Mouse (Mus musculus) embryonic facial prominence, embryonic 13.5 days (tissue): ENCODE results near the gene Evi5. TPM values are rescaled to one million over a fixed set of nuclear protein-coding genes. Genes with fewer than 3 reads are reported as not detected.

Source experiments
- ATAC-seq: fragments of 200-750 bp; cut with Nextera tagmentation; 2 replicates; pipeline ENCODE4 v1.8.0; 2017; ENCODE audit warnings: low read depth; ENCODE audit not compliant: insufficient number of reproducible peaks, insufficient read depth, low FRiP score, low TSS enrichment
- H3K27ac ChIP-seq: fragments of 300-500 bp; sonication (generic); 2 replicates; pipeline ENCODE4 v1.5.1; 2015; ENCODE audit warnings: moderate library complexity, mild to moderate bottlenecking, inconsistent platforms
- H3K27me3 ChIP-seq: fragments of 300-500 bp; sonication (generic); 2 replicates; pipeline ENCODE4 v1.6.1; 2015; ENCODE audit warnings: mild to moderate bottlenecking, inconsistent platforms
- H3K36me3 ChIP-seq: fragments of 300-500 bp; sonication (generic); 2 replicates; pipeline ENCODE4 v1.6.1; 2015; ENCODE audit warnings: mild to moderate bottlenecking, inconsistent platforms
- H3K4me1 ChIP-seq: fragments of 300-500 bp; sonication (generic); 2 replicates; pipeline ENCODE4 v1.6.1; 2015; ENCODE audit warnings: inconsistent platforms
- H3K4me2 ChIP-seq: fragments of 300-500 bp; sonication (generic); 2 replicates; pipeline ENCODE4 v1.6.1; 2015; ENCODE audit warnings: moderate library complexity, mild to moderate bottlenecking, inconsistent platforms
- H3K4me3 ChIP-seq: fragments of 300-500 bp; sonication (generic); 2 replicates; pipeline ENCODE4 v1.5.1; 2015; ENCODE audit warnings: mild to moderate bottlenecking, inconsistent platforms
- H3K9ac ChIP-seq: fragments of 300-500 bp; sonication (generic); 2 replicates; pipeline ENCODE4 v1.6.1; 2015; ENCODE audit warnings: mild to moderate bottlenecking, inconsistent platforms
- H3K9me3 ChIP-seq: fragments of 300-500 bp; sonication (generic); 2 replicates; pipeline ENCODE4 v1.6.1; 2016; ENCODE audit warnings: inconsistent platforms
- WGBS: fragments of 180-500 bp; shearing (Covaris S2); methylation state at CpG from one replicate; pipeline ENCODE4 v1.1.7; 2015; ENCODE audit warnings: mixed read lengths; 5-methylcytosine and 5-hydroxymethylcytosine counted together
- polyA plus RNA-seq: library from polyadenylated mRNA; unstranded; fragments of >200 nt; fragmentation: Nextera tagmentation; extraction: Ambion mirVana; gene quantifications from 2 replicates; pipeline ENCODE4 v1.2.1, GENCODE M21; 2015

Evi5 gene
- polyA plus RNA-seq, 1 experiment from 2014 or later: 80.9 TPM

- WGBS: 88% methylated on average over 1 of the region's 1 CpGs
- ATAC-seq: no peak
Measured at GRCm38 (mm10) chr5:107768224-107768623, 106.7 kb downstream of the Evi5 start.

GRCm38 (mm10) chr5:107765946-107766345, 109.0 kb downstream of the Evi5 start:
- no peaks in the 10 kb centered on the region for H3K4me1 ChIP-seq
- no peak overlapping the region for H3K9ac ChIP-seq
- no peak for ATAC-seq
- H3K9me3 ChIP-seq: 0 out of 2 replicates have a peak, but pooled peaks cover 4% of the 10 kb centered on the region
- peaks cover 12% of the 10 kb centered on the region for H3K36me3 ChIP-seq
- H3K27me3 ChIP-seq: no peaks in the 10 kb centered on the region
- no peak overlapping the region for H3K4me2 ChIP-seq
- 94% methylated on average over 4 of the region's 4 CpGs for WGBS
- H3K4me3 ChIP-seq: no peak overlapping the region
- no peak overlapping the region for H3K27ac ChIP-seq

More at GRCm38 (mm10) chr5:107768224-107768623, 106.7 kb downstream of the Evi5 start:
- Histone ChIP-seq H3K9me3 (0 out of 2 replicates have a peak, but pooled peaks cover 4% of the 10 kb centered on the region), H3K4me3 (no peak overlapping the region), H3K27ac (no peak overlapping the region), H3K27me3 (no peaks in the 10 kb centered on the region), H3K4me1 (no peaks in the 10 kb centered on the region), H3K9ac (no peak overlapping the region), H3K36me3 (peaks cover 10% of the 10 kb centered on the region), H3K4me2 (no peak overlapping the region)

DNA sequence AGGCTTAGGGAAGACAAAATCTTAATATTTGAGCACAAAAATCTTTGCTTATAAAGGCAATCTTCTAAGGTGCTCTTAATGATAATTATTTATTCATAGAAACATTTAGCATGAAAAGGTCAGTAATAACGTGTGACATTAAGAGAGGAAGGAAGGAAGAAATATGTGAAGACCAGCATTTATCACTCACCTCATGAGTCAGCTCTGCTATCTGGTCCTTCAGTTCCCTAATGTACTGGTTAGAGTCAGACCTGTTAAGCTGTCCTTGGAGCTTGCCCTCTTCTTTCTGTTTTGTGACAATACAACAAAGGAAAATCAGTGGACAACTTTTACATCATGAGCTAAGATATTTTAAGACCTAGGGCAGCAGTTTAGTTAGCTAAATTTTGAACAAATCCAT, 110.4 kb downstream of the Evi5 start:
- Histone ChIP-seq H3K27me3 (no peaks in the 10 kb centered on the region), H3K4me1 (no peaks in the 10 kb centered on the region), H3K36me3 (peaks cover 15% of the 10 kb centered on the region), H3K9ac (no peak overlapping the region), H3K4me2 (no peak overlapping the region), H3K27ac (no peak overlapping the region), H3K9me3 (0 out of 2 replicates have a peak, but pooled peaks cover 4% of the 10 kb centered on the region), H3K4me3 (no peak overlapping the region)
- ATAC-seq: no peak
- WGBS: 82% methylated on average over 1 of the region's 1 CpGs

DNA sequence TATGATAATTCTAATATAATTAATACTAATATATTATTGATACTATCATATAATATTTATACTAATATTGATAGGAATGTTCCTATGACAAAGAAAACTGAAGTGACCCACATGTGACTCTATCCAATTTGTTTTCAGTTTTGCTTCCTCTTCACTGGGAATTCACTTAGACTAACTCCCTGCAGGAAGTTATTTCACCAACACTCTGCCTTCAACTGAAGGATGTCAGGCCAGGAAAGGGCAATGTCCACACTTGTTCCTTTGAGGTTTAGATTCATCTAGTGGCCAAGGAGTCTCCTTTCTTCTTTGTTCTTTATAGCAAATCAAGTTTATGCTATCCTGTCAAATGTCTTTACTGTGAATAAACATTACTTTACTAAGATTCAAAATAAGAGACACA, 111.2 kb downstream of the Evi5 start:
- no peaks in the 10 kb centered on the region for H3K27me3 ChIP-seq
- no peak for ATAC-seq
- 0 out of 2 replicates have a peak, but pooled peaks cover 4% of the 10 kb centered on the region for H3K9me3 ChIP-seq
- no peak overlapping the region for H3K27ac ChIP-seq
- no peak overlapping the region for H3K4me2 ChIP-seq
- H3K4me3 ChIP-seq: no peak overlapping the region
- no peak overlapping the region for H3K9ac ChIP-seq
- peaks cover 19% of the 10 kb centered on the region for H3K36me3 ChIP-seq
- no peaks in the 10 kb centered on the region for H3K4me1 ChIP-seq

GRCm38 (mm10) chr5:107759121-107759520, 115.8 kb downstream of the Evi5 start:
- no peak overlapping the region for H3K4me3 ChIP-seq
- no peaks in the 10 kb centered on the region for H3K9me3 ChIP-seq
- WGBS: 58% methylated on average over 5 of the region's 5 CpGs
- no peak for ATAC-seq
- H3K4me1 ChIP-seq: no peaks in the 10 kb centered on the region
- H3K27ac ChIP-seq: no peak overlapping the region
- H3K27me3 ChIP-seq: no peaks in the 10 kb centered on the region
- no peak overlapping the region for H3K4me2 ChIP-seq
- peaks cover 17% of the 10 kb centered on the region; the same call in 1 of the 2 replicates for H3K36me3 ChIP-seq
- no peak overlapping the region for H3K9ac ChIP-seq

DNA sequence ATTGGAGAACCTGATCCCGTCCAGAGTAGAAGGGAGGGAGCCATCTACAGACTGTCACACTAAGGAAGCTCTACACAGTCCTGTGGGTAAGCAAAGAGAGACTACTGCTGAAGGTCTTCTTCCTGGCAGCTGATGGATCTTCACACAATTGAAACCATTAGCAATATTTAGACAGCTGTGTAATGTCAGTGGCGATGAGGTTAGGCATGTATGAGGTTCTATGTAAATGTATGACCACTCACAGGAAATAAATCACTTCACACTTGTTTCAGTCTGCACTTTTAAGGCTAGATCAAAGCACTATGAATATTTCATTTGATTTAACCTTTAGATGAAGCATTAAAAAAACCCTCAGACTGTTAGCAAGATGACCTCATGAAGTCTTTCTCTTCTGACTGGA, 118.8 kb downstream of the Evi5 start:
- H3K27ac ChIP-seq: no peak overlapping the region
- no peaks in the 10 kb centered on the region for H3K27me3 ChIP-seq
- H3K4me1 ChIP-seq: no peaks in the 10 kb centered on the region
- no peak for ATAC-seq
- H3K9ac ChIP-seq: no peak overlapping the region
- H3K9me3 ChIP-seq: no peaks in the 10 kb centered on the region
- no peak overlapping the region for H3K4me3 ChIP-seq
- H3K36me3 ChIP-seq: peaks cover 17% of the 10 kb centered on the region; the same call in 1 of the 2 replicates
- 74% methylated on average over 2 of the region's 2 CpGs for WGBS
- no peak overlapping the region for H3K4me2 ChIP-seq

- Histone ChIP-seq H3K36me3 (peaks cover 16% of the 10 kb centered on the region; the same call in 1 of the 2 replicates), H3K9ac (no peak overlapping the region), H3K4me3 (no peak overlapping the region), H3K4me2 (no peak overlapping the region), H3K27me3 (no peaks in the 10 kb centered on the region), H3K27ac (no peak overlapping the region), H3K4me1 (no peaks in the 10 kb centered on the region), H3K9me3 (no peaks in the 10 kb centered on the region)
- no peak for ATAC-seq
- WGBS: 75% methylated on average over 1 of the region's 1 CpGs
Measured at GRCm38 (mm10) chr5:107754740-107755139, 120.2 kb downstream of the Evi5 start.

- no peak overlapping the region for H3K4me2 ChIP-seq
- no peak overlapping the region for H3K9ac ChIP-seq
- no peaks in the 10 kb centered on the region for H3K27me3 ChIP-seq
- H3K27ac ChIP-seq: no peak overlapping the region
- no peak overlapping the region for H3K4me3 ChIP-seq
- no peak for ATAC-seq
- H3K4me1 ChIP-seq: no peaks in the 10 kb centered on the region
- H3K9me3 ChIP-seq: no peaks in the 10 kb centered on the region
- peaks cover 10% of the 10 kb centered on the region; the same call in 1 of the 2 replicates for H3K36me3 ChIP-seq
- WGBS: 94% methylated on average over 7 of the region's 7 CpGs
Measured at GRCm38 (mm10) chr5:107753656-107754055, 121.3 kb downstream of the Evi5 start.

GRCm38 (mm10) chr5:107749229-107749916, 125.5 kb downstream of the Evi5 start:
- no peaks in the 10 kb centered on the region for H3K9me3 ChIP-seq
- 75% methylated on average over 9 of the region's 9 CpGs for WGBS

DNA sequence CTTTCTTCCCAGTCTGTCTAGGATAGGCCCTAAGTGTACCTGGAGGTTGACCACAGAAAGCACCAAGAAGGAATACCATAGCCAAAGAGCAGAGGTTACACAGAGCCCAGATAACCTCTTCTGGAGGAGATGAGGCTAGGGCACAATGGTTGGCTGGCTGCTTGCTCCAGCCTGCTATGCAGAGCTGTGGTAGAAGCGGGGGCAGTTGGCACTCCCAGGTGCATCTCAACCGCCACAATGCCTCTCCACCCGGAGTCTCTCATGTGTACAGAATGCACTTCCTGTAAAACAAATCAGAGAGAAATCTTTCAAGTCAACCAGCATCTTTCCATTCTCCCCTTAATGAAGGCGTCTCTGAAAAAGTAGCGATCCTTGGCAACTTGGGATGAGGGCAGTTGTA, 135.9 kb downstream of the Evi5 start:
- Histone ChIP-seq H3K4me3 (no peak overlapping the region), H3K9ac (no peak overlapping the region), H3K9me3 (no peaks in the 10 kb centered on the region), H3K27me3 (0 out of 2 replicates have a peak, but pooled peaks cover 3% of the 10 kb centered on the region), H3K4me1 (no peaks in the 10 kb centered on the region), H3K4me2 (no peak overlapping the region), H3K36me3 (0 out of 2 replicates have a peak, but pooled peaks cover 4% of the 10 kb centered on the region), H3K27ac (no peak overlapping the region)
- ATAC-seq: no peak
- 95% methylated on average over 5 of the region's 5 CpGs for WGBS

More at GRCm38 (mm10) chr5:107749229-107749916, 125.5 kb downstream of the Evi5 start:
- no peak overlapping the region for H3K9ac ChIP-seq
- ATAC-seq: no peak
- no peak overlapping the region for H3K4me2 ChIP-seq
- no peak overlapping the region for H3K27ac ChIP-seq
- H3K27me3 ChIP-seq: no peaks in the 10 kb centered on the region
- no peak overlapping the region for H3K4me3 ChIP-seq
- peaks cover 4% of the 10 kb centered on the region; the same call in 1 of the 2 replicates for H3K36me3 ChIP-seq
- H3K4me1 ChIP-seq: no peaks in the 10 kb centered on the region

GRCm38 (mm10) chr5:107738296-107738695, 136.6 kb downstream of the Evi5 start:
- H3K27ac ChIP-seq: no peak overlapping the region
- WGBS: 82% methylated on average over 3 of the region's 3 CpGs
- 0 out of 2 replicates have a peak, but pooled peaks cover 5% of the 10 kb centered on the region for H3K27me3 ChIP-seq
- H3K9me3 ChIP-seq: no peaks in the 10 kb centered on the region
- H3K36me3 ChIP-seq: 0 out of 2 replicates have a peak, but pooled peaks cover 4% of the 10 kb centered on the region
- H3K9ac ChIP-seq: no peak overlapping the region
- H3K4me1 ChIP-seq: no peaks in the 10 kb centered on the region
- no peak for ATAC-seq
- H3K4me2 ChIP-seq: no peak overlapping the region
- no peak overlapping the region for H3K4me3 ChIP-seq

GRCm38 (mm10) chr5:107736171-107736570, 138.7 kb downstream of the Evi5 start:
- H3K9me3 ChIP-seq: no peaks in the 10 kb centered on the region
- peaks cover 22% of the 10 kb centered on the region for H3K27me3 ChIP-seq
- H3K4me2 ChIP-seq: no peak overlapping the region
- H3K9ac ChIP-seq: no peak overlapping the region
- no peaks in the 10 kb centered on the region for H3K36me3 ChIP-seq
- H3K4me3 ChIP-seq: no peak overlapping the region
- no peak overlapping the region for H3K27ac ChIP-seq
- H3K4me1 ChIP-seq: no peaks in the 10 kb centered on the region
- 85% methylated on average over 5 of the region's 5 CpGs for WGBS
- no peak for ATAC-seq
